Mouse (Mus musculus) limb, embryonic 10.5 days (tissue): ENCODE results near the gene Tsnaxip1. TPM values are rescaled to one million over a fixed set of nuclear protein-coding genes. Genes with fewer than 3 reads are reported as not detected.

Experiments
- DNase-seq: peaks from one replicate; pipeline ENCODE4 v3.0.0-alpha.2; 2017; ENCODE audit warnings: low spot score
- H3K27ac ChIP-seq: fragments of 300-500 bp; sonication (generic); 2 replicates; pipeline ENCODE4 v1.5.1; 2016; ENCODE audit warnings: mild to moderate bottlenecking
- H3K27me3 ChIP-seq: fragments of 300-500 bp; sonication (generic); 2 replicates; pipeline ENCODE4 v1.6.1; 2016; ENCODE audit warnings: low read depth, mild to moderate bottlenecking; ENCODE audit not compliant: poor library complexity, severe bottlenecking
- H3K36me3 ChIP-seq: fragments of 300-500 bp; sonication (generic); 2 replicates; pipeline ENCODE4 v1.6.1; 2016; ENCODE audit warnings: mild to moderate bottlenecking, moderate library complexity
- H3K4me1 ChIP-seq: fragments of 300-500 bp; sonication (generic); 2 replicates; pipeline ENCODE4 v1.6.1; 2016
- H3K4me3 ChIP-seq: fragments of 300-500 bp; sonication (generic); 2 replicates; pipeline ENCODE4 v1.5.1; 2016; ENCODE audit warnings: mild to moderate bottlenecking, moderate library complexity
- H3K9me3 ChIP-seq: fragments of 300-500 bp; sonication (generic); replicated peaks from 2 replicates; pipeline ENCODE4 v1.6.1; 2016; ENCODE audit warnings: mild to moderate bottlenecking
- WGBS: fragments of 180-500 bp; shearing (Covaris S2); methylation state at CpG from one replicate; pipeline ENCODE4 v1.1.7; 2016; 5-methylcytosine and 5-hydroxymethylcytosine counted together
- polyA plus RNA-seq: library from polyadenylated mRNA; unstranded; fragments of >200 nt; fragmentation: Nextera tagmentation; extraction: Ambion mirVana; gene quantifications from 2 replicates; pipeline ENCODE4 v1.2.1, GENCODE M21; 2016

Gene Tsnaxip1
- polyA plus RNA-seq, 1 experiment from 2014 or later = 0.14 TPM

- 94% methylated on average over 7 of the region's 7 CpGs for WGBS
- Histone ChIP-seq H3K27me3 (no peaks in the 10 kb centered on the region), H3K27ac (no peak overlapping the region), H3K4me1 (no peaks in the 10 kb centered on the region), H3K4me3 (no peak overlapping the region), H3K36me3 (peaks cover 66% of the 10 kb centered on the region), H3K9me3 (no peaks in the 10 kb centered on the region)
- no peak for DNase-seq
Measured at GRCm38 (mm10) chr8:105804797-105805196, 22.7 kb upstream of the Tsnaxip1 start.

- Histone ChIP-seq H3K27ac (no peak overlapping the region), H3K36me3 (peaks cover 64% of the 10 kb centered on the region), H3K4me3 (no peak overlapping the region), H3K27me3 (no peaks in the 10 kb centered on the region), H3K9me3 (no peaks in the 10 kb centered on the region), H3K4me1 (no peaks in the 10 kb centered on the region)
- 83% methylated on average over 3 of the region's 3 CpGs for WGBS
- no peak for DNase-seq
Measured at GRCm38 (mm10) chr8:105805346-105805745, 22.2 kb upstream of the Tsnaxip1 start.

- Histone ChIP-seq H3K4me1 (no peaks in the 10 kb centered on the region), H3K4me3 (no peak overlapping the region), H3K27ac (no peak overlapping the region), H3K27me3 (no peaks in the 10 kb centered on the region), H3K36me3 (peaks cover 69% of the 10 kb centered on the region), H3K9me3 (no peaks in the 10 kb centered on the region)
- WGBS = 90% methylated on average over 1 of the region's 1 CpGs
- no peak for DNase-seq
Measured at GRCm38 (mm10) chr8:105805964-105806363, 21.6 kb upstream of the Tsnaxip1 start.

DNA sequence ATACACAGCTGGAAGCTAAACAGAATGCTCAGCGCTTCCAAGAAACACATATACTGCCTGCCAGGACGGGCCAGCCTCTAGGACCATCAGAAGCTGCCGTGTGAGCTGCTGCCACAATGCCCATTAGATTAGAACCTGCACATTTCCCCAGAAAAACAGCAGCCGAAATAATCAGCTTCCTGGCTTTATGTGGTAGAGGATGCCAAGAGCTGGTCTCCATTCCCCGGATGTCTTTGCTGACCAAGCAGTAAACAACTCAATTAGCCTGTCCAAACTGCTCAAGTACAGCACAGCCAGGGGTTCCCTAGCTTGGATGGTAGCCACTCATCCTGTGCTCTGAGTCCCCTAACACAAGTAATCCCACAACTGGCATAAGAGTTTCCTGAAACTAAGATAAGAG is 19.8 kb upstream of the Tsnaxip1 start:
- no peak overlapping the region for H3K4me3 ChIP-seq
- H3K36me3 ChIP-seq = peaks cover 79% of the 10 kb centered on the region
- no peaks in the 10 kb centered on the region for H3K4me1 ChIP-seq
- H3K9me3 ChIP-seq = no peaks in the 10 kb centered on the region
- no peaks in the 10 kb centered on the region for H3K27me3 ChIP-seq
- no peak overlapping the region for H3K27ac ChIP-seq
- no peak for DNase-seq
- WGBS = 93% methylated on average over 5 of the region's 5 CpGs

- Histone ChIP-seq H3K27ac (no peak overlapping the region), H3K36me3 (peaks cover 80% of the 10 kb centered on the region), H3K27me3 (no peaks in the 10 kb centered on the region), H3K9me3 (no peaks in the 10 kb centered on the region), H3K4me1 (no peaks in the 10 kb centered on the region), H3K4me3 (no peak overlapping the region)
- WGBS = 93% methylated on average over 2 of the region's 2 CpGs
- no peak for DNase-seq
Measured at GRCm38 (mm10) chr8:105808480-105808879, 19.1 kb upstream of the Tsnaxip1 start.

DNA sequence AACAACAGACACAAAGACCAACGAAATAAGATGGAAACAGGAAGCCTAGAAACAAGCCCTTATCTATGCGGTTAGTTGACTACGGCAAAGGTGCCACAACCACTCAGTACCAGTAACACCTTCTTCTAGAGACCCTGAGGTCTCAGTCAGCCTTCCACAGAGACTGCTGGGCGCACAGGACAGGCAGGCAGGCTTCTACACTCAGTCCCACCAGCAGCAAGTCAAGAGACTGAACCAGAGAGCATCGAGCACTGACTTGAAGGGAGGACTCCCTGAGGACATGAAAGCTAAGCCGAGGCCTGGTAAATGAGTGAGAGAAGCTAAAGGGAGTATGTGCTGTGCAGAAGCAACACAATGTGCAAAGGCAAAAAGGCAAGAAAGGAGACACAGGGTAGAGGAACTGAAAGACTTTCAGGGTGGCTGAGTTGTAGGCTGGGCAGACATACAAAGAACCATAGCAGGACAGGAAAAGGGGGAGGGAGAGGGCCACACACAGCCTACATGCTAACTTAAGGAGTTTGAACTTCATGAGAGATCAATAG is 17.2 kb upstream of the Tsnaxip1 start:
- Histone ChIP-seq H3K27me3 (no peaks in the 10 kb centered on the region), H3K36me3 (peaks cover 75% of the 10 kb centered on the region), H3K4me3 (no peak overlapping the region), H3K9me3 (no peaks in the 10 kb centered on the region), H3K4me1 (no peaks in the 10 kb centered on the region), H3K27ac (no peak overlapping the region)
- DNase-seq = no peak
- WGBS = 91% methylated on average over 6 of the region's 6 CpGs

GRCm38 (mm10) chr8:105811061-105811460 is 16.5 kb upstream of the Tsnaxip1 start:
- DNase-seq = no peak
- 92% methylated on average over 10 of the region's 10 CpGs for WGBS
- H3K27me3 ChIP-seq = no peaks in the 10 kb centered on the region
- no peaks in the 10 kb centered on the region for H3K9me3 ChIP-seq
- H3K4me3 ChIP-seq = no peak overlapping the region
- no peaks in the 10 kb centered on the region for H3K4me1 ChIP-seq
- peaks cover 73% of the 10 kb centered on the region for H3K36me3 ChIP-seq
- H3K27ac ChIP-seq = no peak overlapping the region

- Histone ChIP-seq H3K4me3 (no peak overlapping the region), H3K27ac (no peak overlapping the region), H3K36me3 (peaks cover 73% of the 10 kb centered on the region), H3K9me3 (no peaks in the 10 kb centered on the region), H3K27me3 (no peaks in the 10 kb centered on the region), H3K4me1 (no peaks in the 10 kb centered on the region)
- DNase-seq = no peak
- WGBS = 88% methylated on average over 3 of the region's 3 CpGs
Measured at GRCm38 (mm10) chr8:105811543-105811942, 16.0 kb upstream of the Tsnaxip1 start.

- WGBS = 90% methylated on average over 5 of the region's 5 CpGs
- Histone ChIP-seq H3K27ac (no peak overlapping the region), H3K4me3 (no peak overlapping the region), H3K4me1 (no peaks in the 10 kb centered on the region), H3K9me3 (no peaks in the 10 kb centered on the region), H3K27me3 (no peaks in the 10 kb centered on the region), H3K36me3 (peaks cover 72% of the 10 kb centered on the region)
- DNase-seq = no peak
Measured at GRCm38 (mm10) chr8:105812511-105812910, 15.0 kb upstream of the Tsnaxip1 start.

DNA sequence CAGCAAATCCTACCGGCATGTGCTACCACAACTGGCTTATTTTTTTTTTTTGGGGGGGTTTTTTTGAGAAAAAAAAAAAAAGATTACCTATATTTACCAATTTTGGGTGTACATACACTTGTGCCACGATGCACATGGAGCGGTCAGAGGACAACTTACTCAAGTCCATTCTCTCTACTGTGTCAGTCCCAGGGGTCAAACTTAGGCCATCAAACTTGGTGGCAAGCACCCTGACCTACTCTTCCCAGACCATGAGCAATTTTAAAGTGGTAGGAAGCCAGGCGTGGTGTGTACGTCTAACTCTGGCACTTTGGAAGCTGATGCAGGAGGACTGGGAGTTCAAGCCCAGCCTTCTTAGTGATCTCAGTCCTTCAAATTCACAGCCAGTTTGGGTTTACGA is 14.3 kb upstream of the Tsnaxip1 start:
- Histone ChIP-seq H3K9me3 (no peaks in the 10 kb centered on the region), H3K27me3 (no peaks in the 10 kb centered on the region), H3K4me1 (no peaks in the 10 kb centered on the region), H3K36me3 (peaks cover 73% of the 10 kb centered on the region), H3K4me3 (no peak overlapping the region), H3K27ac (no peak overlapping the region)
- no peak for DNase-seq
- 97% methylated on average over 6 of the region's 6 CpGs for WGBS

- no peak overlapping the region for H3K27ac ChIP-seq
- no peak for DNase-seq
- 93% methylated on average over 3 of the region's 3 CpGs for WGBS
- no peak overlapping the region for H3K4me3 ChIP-seq
- peaks cover 85% of the 10 kb centered on the region for H3K36me3 ChIP-seq
- H3K27me3 ChIP-seq = no peaks in the 10 kb centered on the region
- no peaks in the 10 kb centered on the region for H3K4me1 ChIP-seq
- H3K9me3 ChIP-seq = no peaks in the 10 kb centered on the region
Measured at GRCm38 (mm10) chr8:105819659-105820058, 7.9 kb upstream of the Tsnaxip1 start.

- Histone ChIP-seq H3K9me3 (no peaks in the 10 kb centered on the region), H3K27ac (no peak overlapping the region), H3K27me3 (no peaks in the 10 kb centered on the region), H3K4me3 (no peak overlapping the region), H3K36me3 (peaks cover 90% of the 10 kb centered on the region), H3K4me1 (peaks cover 6% of the 10 kb centered on the region)
- no peak for DNase-seq
- WGBS = 97% methylated on average over 1 of the region's 1 CpGs
Measured at GRCm38 (mm10) chr8:105820925-105821324, 6.6 kb upstream of the Tsnaxip1 start.

DNA sequence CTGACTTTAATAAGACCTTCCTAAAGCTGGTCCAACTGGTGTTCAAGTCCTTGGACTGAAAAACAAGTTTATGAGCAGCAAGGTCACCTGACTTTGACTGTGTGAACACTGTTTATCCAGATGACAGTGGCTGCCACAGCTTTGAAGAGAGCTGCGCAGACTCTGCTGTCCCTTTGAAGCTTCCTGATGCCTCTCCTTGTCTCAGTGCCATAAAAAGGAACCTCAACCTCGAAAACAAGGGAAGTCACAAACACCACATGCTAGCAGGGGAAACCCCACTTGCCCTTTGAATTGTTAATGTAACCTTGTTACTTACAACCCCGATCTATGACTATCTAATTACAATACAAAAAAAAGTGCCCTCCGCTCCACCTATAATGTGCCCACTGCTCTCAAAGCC is 2.0 kb upstream of the Tsnaxip1 start:
- Histone ChIP-seq H3K27me3 (no peaks in the 10 kb centered on the region), H3K4me3 (peak overlapping the region; percentile 82), H3K27ac (no peak overlapping the region), H3K9me3 (no peaks in the 10 kb centered on the region), H3K36me3 (peaks cover 53% of the 10 kb centered on the region), H3K4me1 (peaks cover 16% of the 10 kb centered on the region)
- 67% methylated on average over 4 of the region's 4 CpGs for WGBS
- no peak for DNase-seq

- DNase-seq = no peak
- 15% methylated on average over 4 of the region's 4 CpGs for WGBS
- H3K9me3 ChIP-seq = no peaks in the 10 kb centered on the region
- H3K36me3 ChIP-seq = peaks cover 44% of the 10 kb centered on the region
- H3K27ac ChIP-seq = peak overlapping the region; percentile 90
- peaks cover 16% of the 10 kb centered on the region for H3K4me1 ChIP-seq
- H3K4me3 ChIP-seq = peak overlapping the region; percentile 82
- no peaks in the 10 kb centered on the region for H3K27me3 ChIP-seq
Measured at GRCm38 (mm10) chr8:105826379-105826778, 1.2 kb upstream of the Tsnaxip1 start.
